Mouse (Mus musculus): ENCODE measurements around the gene Glis3.

- TF ChIP-seq POLR2A (IDR thresholded peaks at IDR 0.05; ENCODE audit: low read depth, low read length) (no peak), CTCF (IDR thresholded peaks at IDR 0.05; ENCODE audit: borderline replicate concordance, insufficient read depth, low read length) (no peak)
Measured at GRCm38 (mm10) chr19:28655166-28655565, 24.7 kb downstream of the Glis3 start.
